Mouse (Mus musculus) adrenal gland (tissue): ENCODE measurements around the gene Mapt.

Source experiments
- intact Hi-C: fragments of 180-260 bp; cut with DNase I; formaldehyde crosslinking; loops from one replicate; pipeline ENCODE4 v1.15.1; 2025
- microRNA-seq, 2 experiments: library from miRNA; unstranded; fragments of <30 nt; microRNA quantifications; one replicate each; pipeline ENCODE4; 2019

Gene Mapt

DNA sequence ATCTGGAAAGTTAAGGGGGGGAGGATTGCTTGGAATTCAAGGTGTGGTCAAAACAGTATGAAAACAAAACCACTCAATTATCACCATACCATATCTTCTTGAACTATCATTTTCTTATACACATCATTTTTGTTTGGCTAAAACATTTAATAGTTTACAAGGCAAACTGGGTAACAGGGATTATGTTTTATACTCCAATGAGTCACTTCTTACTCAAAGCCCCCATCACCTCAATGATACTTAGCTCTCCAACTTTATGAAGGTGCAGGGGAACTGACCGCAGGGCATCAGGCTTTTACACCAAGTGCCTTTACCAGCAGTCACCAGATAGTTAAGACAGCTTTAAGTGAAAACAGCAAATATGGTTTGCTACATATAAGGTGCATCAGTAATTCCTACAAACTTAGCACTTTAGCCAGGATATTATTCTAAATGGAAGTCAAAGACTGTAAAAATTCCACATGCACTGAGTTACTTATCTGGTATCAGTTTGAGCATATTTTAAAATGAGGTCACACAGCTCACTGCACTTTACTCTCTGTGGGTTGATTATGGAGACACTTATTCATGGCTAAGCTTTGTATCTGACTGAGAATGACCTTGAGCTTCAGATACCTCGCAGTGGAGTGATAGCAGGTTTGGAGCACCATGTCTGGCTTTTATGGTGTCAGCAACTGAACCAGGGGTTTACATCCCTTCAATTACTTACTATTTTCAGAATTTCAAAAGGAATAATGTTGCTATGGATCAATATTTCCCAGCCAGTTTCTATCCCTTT lies 132.8 kb downstream of the Mapt start:
- intact Hi-C loops: no loop called here

DNA sequence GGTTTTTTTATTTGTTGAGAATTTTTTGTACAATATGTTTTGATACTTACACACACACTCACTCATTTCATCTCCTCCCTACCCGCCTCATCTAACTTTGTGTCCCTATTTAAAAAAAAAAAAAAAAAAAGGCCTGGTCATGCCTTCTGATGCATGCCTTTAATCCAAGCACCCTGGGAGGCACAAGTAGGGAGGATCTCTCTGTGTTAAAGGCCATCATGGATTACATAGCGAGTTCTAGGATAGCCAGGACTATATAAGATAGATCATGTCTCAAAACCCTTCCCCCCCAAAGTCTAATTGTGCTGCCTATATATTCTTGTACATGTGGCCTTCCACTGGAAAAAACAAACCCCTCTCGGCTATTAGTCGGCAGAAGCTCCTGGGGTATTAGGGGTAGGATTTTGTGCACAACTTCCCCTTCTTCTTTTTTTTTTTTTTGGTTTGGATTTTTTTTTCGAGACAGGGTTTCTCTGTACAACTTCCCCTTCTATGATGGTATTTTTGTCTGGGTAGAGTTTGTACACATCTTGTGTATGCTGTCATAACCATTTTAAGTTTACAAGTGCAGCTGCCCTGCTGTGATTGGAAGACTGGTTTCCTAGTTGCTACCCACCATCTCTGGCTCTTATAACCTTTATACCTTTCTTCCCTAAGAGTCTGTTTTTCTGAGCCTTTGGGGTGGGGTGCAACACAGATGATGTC lies 136.4 kb downstream of the Mapt start:
- intact Hi-C loops: no loop called here

GRCm38 (mm10) chr11:104376291-104376690 lies 145.1 kb downstream of the Mapt start:
- intact Hi-C loops: no loop called here

GRCm38 (mm10) chr11:104379635-104380034 lies 148.4 kb downstream of the Mapt start:
- intact Hi-C loops: loop anchor here (5.0 kb wide), 1 partner anchor 63 kb away; no protein-coding TSS in a partner anchor

Small RNA genes within 50 kb of the gene (microRNA-seq; reads per million reads assigned to microRNA genes)
- 0 reads per million in 2 experiments for gene Gm47310
